Mouse (Mus musculus): ENCODE results near the gene Atoh7. TPM values are rescaled to one million over a fixed set of nuclear protein-coding genes. Genes with fewer than 3 reads are reported as not detected.
"Not testable (repeated sequence)": the region's sequence is repeated elsewhere in the genome, so short reads cannot be mapped to it uniquely, and the experiment has no call there.

The Atoh7 gene
- polyA plus RNA-seq (2014; fragmentation: Nextera tagmentation; extraction: Ambion mirVana): 0.56 TPM in 1 of 2 replicates, not detected in the other

DNA sequence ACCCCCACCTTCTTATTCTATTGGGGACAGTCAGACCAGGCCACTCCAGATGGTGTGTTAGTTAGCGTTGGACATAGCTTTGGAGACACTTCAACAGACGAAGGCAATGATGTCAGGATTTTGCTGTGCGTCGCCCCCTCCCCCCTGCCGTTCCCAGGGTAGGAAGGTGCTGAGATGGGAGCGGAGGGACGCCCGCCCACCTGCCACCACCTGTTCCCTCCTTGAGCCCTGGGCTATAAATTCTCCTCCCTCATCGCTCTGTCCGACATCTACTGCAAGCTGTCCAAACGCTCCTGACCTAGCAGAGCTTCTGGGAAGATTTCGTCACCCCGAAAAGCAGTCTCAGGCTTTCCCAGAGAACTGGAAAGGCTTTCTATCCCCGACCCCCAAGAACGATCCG lies at the start of gene Atoh7:
Gene Atoh7 (plus strand): TSS at position 131 of the 400 bp plus-strand sequence.
- 2% methylated on average over 16 of the region's 16 CpGs for WGBS
- Histone ChIP-seq H3K36me3 (ENCODE audit: control insufficient read depth, insufficient read depth, low read length) (no peaks in the 10 kb centered on the region), H3K9ac (ENCODE audit: low read depth, low read length) (peak within 1 kb of the TSS; percentile 58; the same call in 1 of the 2 replicates), H3K27ac (ENCODE audit: low read depth, low read length) (no peak within 1 kb of the TSS), H3K9me3 (ENCODE audit: control insufficient read depth, low read length) (0 out of 2 replicates have a peak, but pooled peaks cover 2% of the 10 kb centered on the region), H3K4me3 (ENCODE audit: low read length) (peak within 1 kb of the TSS; percentile 56), H3K27me3 (ENCODE audit: control insufficient read depth, insufficient read depth, low read length) (peaks cover 28% of the 10 kb centered on the region), H3K4me2 (replicated peaks; ENCODE audit: low read depth, low read length) (peak within 1 kb of the TSS; percentile 97), H3K4me1 (ENCODE audit: control insufficient read depth, insufficient read depth, low read length) (no peaks in the 10 kb centered on the region)
- ATAC-seq (ENCODE audit: low FRiP score, low TSS enrichment): no peak

DNA sequence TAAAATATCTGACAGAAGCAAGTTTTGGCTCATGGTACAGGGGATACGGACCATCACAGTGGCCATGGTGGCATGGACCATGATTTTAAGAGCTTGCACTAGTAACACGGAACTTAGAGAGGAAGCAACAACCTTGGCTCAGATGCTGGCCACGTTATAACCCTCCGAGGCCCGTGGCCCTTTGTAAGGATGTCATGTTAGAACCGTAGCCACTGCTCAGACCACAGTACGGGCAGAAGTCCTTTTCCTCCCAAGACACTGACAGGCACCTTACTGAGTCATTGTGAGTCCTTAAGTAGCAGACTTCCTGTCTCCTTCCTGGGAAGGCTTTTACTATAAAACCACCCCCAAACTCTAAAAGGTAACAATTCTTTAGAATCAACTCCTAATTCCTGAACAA lies 48.2 kb upstream of the Atoh7 start:
- Histone ChIP-seq H3K4me2 (replicated peaks; ENCODE audit: low read depth, low read length) (no peak overlapping the region), H3K36me3 (ENCODE audit: control insufficient read depth, insufficient read depth, low read length) (no peaks in the 10 kb centered on the region), H3K27ac (ENCODE audit: low read depth, low read length) (no peak overlapping the region), H3K4me1 (ENCODE audit: control insufficient read depth, insufficient read depth, low read length) (no peaks in the 10 kb centered on the region), H3K9ac (ENCODE audit: low read depth, low read length) (no peak overlapping the region), H3K4me3 (ENCODE audit: low read length) (no peak overlapping the region), H3K27me3 (ENCODE audit: control insufficient read depth, insufficient read depth, low read length) (no peaks in the 10 kb centered on the region), H3K9me3 (ENCODE audit: control insufficient read depth, low read length) (no peaks in the 10 kb centered on the region)
- ATAC-seq (ENCODE audit: low FRiP score, low TSS enrichment): no peak
- WGBS: 82% methylated on average over 7 of the region's 7 CpGs

DNA sequence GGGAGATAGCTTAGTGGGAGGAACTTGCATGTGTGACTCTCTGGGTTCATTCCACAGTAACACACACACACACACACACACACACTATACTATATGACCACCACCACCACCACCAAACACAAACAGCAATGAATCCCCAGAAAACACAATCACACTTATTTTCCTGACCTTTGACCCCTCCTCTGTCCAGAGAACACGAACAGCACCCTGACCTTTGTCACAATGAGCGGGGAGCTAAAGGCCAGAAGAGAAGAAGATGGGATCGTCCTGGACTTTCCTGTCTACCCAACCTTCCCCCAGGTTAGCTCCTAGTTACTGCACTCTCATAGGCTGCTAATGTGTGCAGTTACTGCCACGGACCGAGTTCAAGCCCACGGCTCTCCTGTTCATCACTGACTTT lies 47.4 kb upstream of the Atoh7 start:
- H3K4me2 ChIP-seq (replicated peaks; ENCODE audit: low read depth, low read length): no peak overlapping the region
- no peak for ATAC-seq (ENCODE audit: low FRiP score, low TSS enrichment)
- H3K9me3 ChIP-seq (ENCODE audit: control insufficient read depth, low read length): no peaks in the 10 kb centered on the region
- no peak overlapping the region for H3K27ac ChIP-seq (ENCODE audit: low read depth, low read length)
- no peak overlapping the region for H3K4me3 ChIP-seq (ENCODE audit: low read length)
- H3K36me3 ChIP-seq (ENCODE audit: control insufficient read depth, insufficient read depth, low read length): no peaks in the 10 kb centered on the region
- H3K9ac ChIP-seq (ENCODE audit: low read depth, low read length): no peak overlapping the region
- H3K4me1 ChIP-seq (ENCODE audit: control insufficient read depth, insufficient read depth, low read length): no peaks in the 10 kb centered on the region
- WGBS: 81% methylated on average over 6 of the region's 6 CpGs
- H3K27me3 ChIP-seq (ENCODE audit: control insufficient read depth, insufficient read depth, low read length): no peaks in the 10 kb centered on the region

DNA sequence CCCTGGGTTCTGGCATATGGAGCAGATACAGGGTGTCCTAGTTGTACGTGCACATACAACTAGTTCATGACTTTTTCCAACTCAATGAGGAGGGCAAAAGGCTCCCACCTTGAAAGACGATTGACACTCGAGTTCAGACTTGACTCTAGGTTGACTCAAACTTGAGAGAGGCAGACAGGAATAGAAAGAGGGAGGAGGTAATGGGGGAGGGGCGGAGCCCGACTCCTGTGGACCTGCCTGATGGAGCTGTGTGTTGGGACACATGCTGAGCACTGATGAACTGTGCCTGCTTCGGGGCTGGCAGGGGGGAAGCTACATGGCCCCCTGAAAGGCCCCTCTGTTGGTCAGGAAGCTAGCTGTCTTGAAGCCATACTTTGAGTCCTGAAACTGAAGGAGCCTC lies 46.4 kb upstream of the Atoh7 start:
- Histone ChIP-seq H3K36me3 (ENCODE audit: control insufficient read depth, insufficient read depth, low read length) (no peaks in the 10 kb centered on the region), H3K9ac (ENCODE audit: low read depth, low read length) (no peak overlapping the region), H3K4me3 (ENCODE audit: low read length) (no peak overlapping the region), H3K4me1 (ENCODE audit: control insufficient read depth, insufficient read depth, low read length) (no peaks in the 10 kb centered on the region), H3K27me3 (ENCODE audit: control insufficient read depth, insufficient read depth, low read length) (no peaks in the 10 kb centered on the region), H3K4me2 (replicated peaks; ENCODE audit: low read depth, low read length) (no peak overlapping the region), H3K27ac (ENCODE audit: low read depth, low read length) (no peak overlapping the region), H3K9me3 (ENCODE audit: control insufficient read depth, low read length) (no peaks in the 10 kb centered on the region)
- ATAC-seq (ENCODE audit: low FRiP score, low TSS enrichment): no peak
- WGBS: 60% methylated on average over 6 of the region's 6 CpGs

DNA sequence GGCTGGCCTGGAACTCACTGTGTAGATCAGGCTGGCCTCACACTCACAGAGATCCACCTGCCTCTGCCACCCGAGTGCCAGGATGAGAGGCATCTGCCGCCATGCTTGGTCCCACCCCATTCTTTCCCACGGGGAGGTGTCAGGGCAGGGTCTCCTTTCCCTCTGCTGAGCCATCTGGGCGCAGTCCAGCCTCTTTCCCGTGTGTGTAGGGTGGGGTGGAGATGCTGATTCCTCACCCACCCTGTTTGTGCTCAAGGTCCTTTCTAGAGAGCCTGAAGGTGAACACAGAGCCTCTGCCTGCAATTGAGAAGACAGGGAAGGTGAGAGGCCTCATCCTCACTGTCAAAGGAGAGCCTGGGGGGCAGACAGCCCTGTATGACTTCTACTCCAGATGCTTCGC lies 45.4 kb upstream of the Atoh7 start:
- 84% methylated on average over 6 of the region's 6 CpGs for WGBS
- H3K4me1 ChIP-seq (ENCODE audit: control insufficient read depth, insufficient read depth, low read length); H3K27ac ChIP-seq (ENCODE audit: low read depth, low read length); ATAC-seq (ENCODE audit: low FRiP score, low TSS enrichment); H3K9ac ChIP-seq (ENCODE audit: low read depth, low read length); H3K4me3 ChIP-seq (ENCODE audit: low read length); H3K27me3 ChIP-seq (ENCODE audit: control insufficient read depth, insufficient read depth, low read length); H3K4me2 ChIP-seq (replicated peaks; ENCODE audit: low read depth, low read length); H3K9me3 ChIP-seq (ENCODE audit: control insufficient read depth, low read length); H3K36me3 ChIP-seq (ENCODE audit: control insufficient read depth, insufficient read depth, low read length): not testable (repeated sequence)

DNA sequence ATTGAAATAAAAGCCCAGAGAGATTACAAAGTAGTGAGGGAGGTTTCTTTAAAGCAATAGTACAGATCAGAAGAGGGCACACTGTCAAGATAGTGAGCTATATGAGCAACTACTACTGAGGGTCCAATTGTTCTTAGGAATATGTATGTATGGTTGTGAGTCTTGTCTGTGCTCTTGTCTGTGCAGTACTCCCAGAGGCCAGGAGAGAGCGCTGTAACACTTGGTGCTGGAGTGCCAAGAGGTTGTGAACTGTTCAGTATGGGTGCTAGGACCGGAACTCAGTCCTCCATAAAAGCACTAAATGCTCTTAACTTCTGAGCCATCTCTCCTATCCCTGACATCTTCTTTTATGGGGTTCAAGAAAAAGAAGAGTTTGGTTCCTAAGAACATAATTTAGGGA lies 44.9 kb upstream of the Atoh7 start:
- Histone ChIP-seq H3K27ac (ENCODE audit: low read depth, low read length) (no peak overlapping the region), H3K4me2 (replicated peaks; ENCODE audit: low read depth, low read length) (no peak overlapping the region), H3K4me3 (ENCODE audit: low read length) (no peak overlapping the region), H3K4me1 (ENCODE audit: control insufficient read depth, insufficient read depth, low read length) (no peaks in the 10 kb centered on the region), H3K36me3 (ENCODE audit: control insufficient read depth, insufficient read depth, low read length) (no peaks in the 10 kb centered on the region), H3K9me3 (ENCODE audit: control insufficient read depth, low read length) (no peaks in the 10 kb centered on the region), H3K27me3 (ENCODE audit: control insufficient read depth, insufficient read depth, low read length) (no peaks in the 10 kb centered on the region), H3K9ac (ENCODE audit: low read depth, low read length) (no peak overlapping the region)
- 83% methylated on average over 2 of the region's 2 CpGs for WGBS
- no peak for ATAC-seq (ENCODE audit: low FRiP score, low TSS enrichment)

DNA sequence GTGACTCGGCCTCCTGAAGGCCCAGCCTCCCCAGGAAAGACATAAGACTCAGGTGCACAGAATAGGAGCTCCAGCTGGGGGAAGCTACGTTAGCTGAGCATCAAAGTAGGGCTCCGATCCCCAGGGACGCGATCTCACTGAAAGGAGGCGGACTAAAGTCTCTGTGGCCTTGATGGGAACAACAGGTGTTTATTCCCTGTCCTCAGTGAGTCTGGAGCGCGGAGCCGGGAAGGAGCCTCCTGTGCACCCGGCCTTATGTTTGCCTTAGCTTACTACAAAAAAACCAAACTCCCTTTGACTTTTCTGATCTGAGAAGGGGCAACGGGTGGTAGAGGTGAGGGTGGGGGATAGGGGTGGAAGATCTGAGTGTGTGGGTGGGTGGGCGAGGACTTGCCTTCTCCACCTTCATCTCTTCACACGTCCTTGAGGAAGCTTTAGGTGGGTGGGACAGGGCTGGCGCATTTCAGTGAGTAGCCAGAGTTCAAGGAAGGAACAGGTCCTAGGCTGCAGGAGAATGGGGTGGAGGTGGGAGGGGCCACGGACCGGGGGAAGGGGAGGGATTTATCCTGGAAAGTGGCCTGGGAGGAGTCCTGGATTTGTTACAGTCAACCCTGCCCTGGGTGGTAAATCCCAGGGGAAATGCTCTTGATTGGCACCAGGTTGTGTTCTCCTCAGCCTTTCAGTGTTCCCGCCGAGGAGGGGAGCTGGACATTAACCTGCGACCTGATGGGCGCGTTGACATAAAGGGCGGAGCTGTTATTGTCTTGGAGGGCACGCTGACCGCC lies 42.3 kb upstream of the Atoh7 start:
- no peak overlapping the region; the same call in 1 of the 2 replicates for H3K4me2 ChIP-seq (replicated peaks; ENCODE audit: low read depth, low read length)
- H3K36me3 ChIP-seq (ENCODE audit: control insufficient read depth, insufficient read depth, low read length): no peaks in the 10 kb centered on the region
- no peaks in the 10 kb centered on the region for H3K4me1 ChIP-seq (ENCODE audit: control insufficient read depth, insufficient read depth, low read length)
- H3K27me3 ChIP-seq (ENCODE audit: control insufficient read depth, insufficient read depth, low read length): no peaks in the 10 kb centered on the region
- no peak overlapping the region for H3K4me3 ChIP-seq (ENCODE audit: low read length)
- no peaks in the 10 kb centered on the region for H3K9me3 ChIP-seq (ENCODE audit: control insufficient read depth, low read length)
- WGBS: 32% methylated on average over 24 of the region's 24 CpGs
- H3K27ac ChIP-seq (ENCODE audit: low read depth, low read length): no peak overlapping the region
- ATAC-seq (ENCODE audit: low FRiP score, low TSS enrichment): 0 out of 2 replicates have a peak, but pooled peaks have one; percentile 58
- H3K9ac ChIP-seq (ENCODE audit: low read depth, low read length): no peak overlapping the region

DNA sequence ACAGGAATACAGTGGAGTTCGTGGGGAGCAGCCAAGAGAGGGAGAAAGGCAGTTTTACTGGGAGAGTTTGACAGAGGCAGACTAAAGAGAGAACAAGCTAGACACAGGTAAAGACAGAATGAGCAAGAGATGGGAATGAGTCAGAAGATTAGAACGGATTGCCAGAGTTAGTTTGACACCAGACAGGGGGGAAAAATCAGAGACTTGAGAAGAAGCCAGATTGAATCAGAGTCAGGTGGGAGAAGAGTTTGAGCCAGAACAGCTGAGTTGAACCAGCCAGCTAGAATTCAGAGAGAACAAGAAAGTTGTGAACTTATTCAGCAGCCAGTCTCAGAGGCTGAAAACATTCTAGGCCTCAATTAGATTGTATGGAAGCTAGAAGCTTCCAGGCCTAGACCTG lies 39.6 kb upstream of the Atoh7 start, which contains the start of gene Pbld1:
Gene Pbld1 (plus strand): TSS at position 301 of the 400 bp plus-strand sequence.
- Histone ChIP-seq H3K4me3 (ENCODE audit: low read length) (no peak within 1 kb of the TSS), H3K36me3 (ENCODE audit: control insufficient read depth, insufficient read depth, low read length) (no peaks in the 10 kb centered on the region), H3K27me3 (ENCODE audit: control insufficient read depth, insufficient read depth, low read length) (no peaks in the 10 kb centered on the region), H3K4me2 (replicated peaks; ENCODE audit: low read depth, low read length) (no peak within 1 kb of the TSS), H3K9me3 (ENCODE audit: control insufficient read depth, low read length) (no peaks in the 10 kb centered on the region), H3K4me1 (ENCODE audit: control insufficient read depth, insufficient read depth, low read length) (no peaks in the 10 kb centered on the region), H3K27ac (ENCODE audit: low read depth, low read length) (no peak within 1 kb of the TSS), H3K9ac (ENCODE audit: low read depth, low read length) (no peak within 1 kb of the TSS)
- ATAC-seq (ENCODE audit: low FRiP score, low TSS enrichment): no peak
- 84% methylated on average over 2 of the region's 2 CpGs for WGBS

DNA sequence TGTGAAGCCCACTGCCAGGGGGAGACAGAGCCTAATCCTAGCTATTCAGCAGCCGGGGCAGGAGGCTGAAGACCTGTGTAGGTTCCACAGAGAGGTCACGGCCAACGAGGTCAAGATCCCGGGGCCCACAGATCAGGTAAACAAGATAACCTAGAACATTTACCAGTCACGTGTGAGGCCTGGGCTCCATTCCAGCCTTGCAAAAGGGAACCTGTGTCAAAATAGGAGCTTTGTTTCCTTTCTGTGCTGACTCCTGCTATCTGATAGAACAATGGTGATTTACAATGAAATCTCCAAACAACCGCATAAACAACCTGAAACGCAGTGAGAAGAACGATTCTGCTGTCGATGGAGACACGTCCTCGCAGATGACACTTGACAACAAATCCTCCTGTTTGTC lies 39.0 kb upstream of the Atoh7 start:
- Histone ChIP-seq H3K9ac (ENCODE audit: low read depth, low read length) (no peak overlapping the region), H3K36me3 (ENCODE audit: control insufficient read depth, insufficient read depth, low read length) (no peaks in the 10 kb centered on the region), H3K27ac (ENCODE audit: low read depth, low read length) (no peak overlapping the region), H3K4me2 (replicated peaks; ENCODE audit: low read depth, low read length) (no peak overlapping the region), H3K9me3 (ENCODE audit: control insufficient read depth, low read length) (no peaks in the 10 kb centered on the region), H3K4me3 (ENCODE audit: low read length) (no peak overlapping the region), H3K27me3 (ENCODE audit: control insufficient read depth, insufficient read depth, low read length) (no peaks in the 10 kb centered on the region), H3K4me1 (ENCODE audit: control insufficient read depth, insufficient read depth, low read length) (no peaks in the 10 kb centered on the region)
- 45% methylated on average over 11 of the region's 11 CpGs for WGBS
- ATAC-seq (ENCODE audit: low FRiP score, low TSS enrichment): no peak
